Mouse (Mus musculus) heart, postnatal 0 days (tissue): ENCODE data around the gene Uevld.

Source experiments
- CTCF ChIP-seq: IDR thresholded peaks from 2 replicates; pipeline ENCODE4 v1.5.1; 2016; ENCODE audit warnings: antibody characterized with exemption, control low read depth, low read depth
- EP300 ChIP-seq: IDR thresholded peaks from 2 replicates; pipeline ENCODE4 v1.6.1; 2016; ENCODE audit warnings: antibody characterized with exemption, low read depth

GRCm38 (mm10) chr7:46962132-46962531 is 3.8 kb upstream of the Uevld start:
- no peak for TF ChIP-seq CTCF
- no peak for TF ChIP-seq EP300
